Mouse (Mus musculus) fibroblast of lung, adult 2 months (primary cell): ENCODE results near the gene Pde7b.

Experiments used
- DNase-seq: peaks from one replicate; pipeline ENCODE4 v3.0.0-alpha.2; 2011; ENCODE audit warnings: low read depth

Gene Pde7b

GRCm38 (mm10) chr10:20654187-20654586 lies 70.7 kb downstream of the Pde7b start:
- DNase-seq, result no peak

DNA sequence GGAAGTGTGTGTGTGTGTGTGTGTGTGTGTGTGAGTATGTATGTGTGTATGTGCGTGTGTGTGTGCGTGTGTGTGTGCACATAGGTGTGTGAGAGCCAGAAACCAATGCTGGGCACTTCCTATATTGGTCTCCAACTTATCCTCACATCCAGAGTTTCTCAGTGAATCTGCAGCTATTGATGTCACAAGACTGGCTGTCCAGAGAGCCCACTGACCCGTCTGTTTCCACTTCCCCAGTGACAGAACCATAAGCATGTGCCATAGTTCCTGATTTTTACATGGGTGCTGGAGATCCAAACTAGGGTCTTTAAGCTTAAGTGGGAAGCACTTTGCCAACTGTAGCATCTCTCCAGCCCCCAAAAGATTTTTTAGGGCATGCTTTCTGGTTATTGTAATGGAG lies 71.6 kb downstream of the Pde7b start:
- DNase-seq, result no peak

- no peak for DNase-seq
Observed at GRCm38 (mm10) chr10:20636381-20636780, 88.5 kb downstream of the Pde7b start.

- no peak for DNase-seq
Observed at GRCm38 (mm10) chr10:20633085-20633415, 91.8 kb downstream of the Pde7b start.

GRCm38 (mm10) chr10:20632256-20633084 lies 92.4 kb downstream of the Pde7b start:
- DNase-seq, result peak; percentile 83

- DNase-seq, result peak; percentile 57
Observed at GRCm38 (mm10) chr10:20630122-20630521, 94.8 kb downstream of the Pde7b start.

- no peak for DNase-seq
Observed at GRCm38 (mm10) chr10:20625702-20626375, 99.0 kb downstream of the Pde7b start.

DNA sequence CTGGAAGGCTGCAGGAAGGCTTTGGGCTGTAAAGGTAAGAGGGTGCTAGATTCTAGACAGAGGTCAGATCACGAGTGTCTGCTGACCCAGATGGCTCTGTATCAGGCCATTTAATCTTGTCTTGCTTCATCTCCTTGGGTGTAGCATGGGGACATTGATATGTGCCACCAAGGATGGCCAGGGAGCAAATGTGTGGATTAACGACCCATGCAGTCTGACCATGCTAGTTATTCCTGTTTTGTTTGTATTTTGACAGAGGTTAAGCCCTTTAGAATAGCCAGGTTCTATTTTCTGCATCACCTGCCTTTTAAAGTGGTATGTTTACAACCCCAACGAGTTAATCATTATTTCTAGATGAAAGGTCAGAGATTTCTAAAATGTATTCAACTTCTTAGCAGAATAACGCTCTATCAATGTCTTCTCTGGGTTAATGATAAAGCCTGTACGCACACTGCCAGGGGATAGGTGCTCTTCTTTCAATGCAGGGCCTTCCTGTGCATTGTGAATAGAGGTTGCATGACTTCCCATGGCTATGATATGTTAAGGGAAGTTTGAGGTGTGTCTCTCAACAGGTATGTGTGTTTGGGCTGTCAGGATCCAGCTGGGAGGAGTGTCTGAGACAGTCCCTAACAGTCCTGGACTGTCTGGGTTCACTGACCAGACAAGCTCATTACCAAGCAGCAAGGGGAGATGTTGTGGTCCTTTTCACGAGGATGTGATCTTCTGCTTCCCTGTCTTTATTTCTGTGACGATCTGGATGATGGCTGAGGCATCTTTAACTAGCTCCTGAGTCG lies 103.0 kb downstream of the Pde7b start:
- no peak for DNase-seq

DNA sequence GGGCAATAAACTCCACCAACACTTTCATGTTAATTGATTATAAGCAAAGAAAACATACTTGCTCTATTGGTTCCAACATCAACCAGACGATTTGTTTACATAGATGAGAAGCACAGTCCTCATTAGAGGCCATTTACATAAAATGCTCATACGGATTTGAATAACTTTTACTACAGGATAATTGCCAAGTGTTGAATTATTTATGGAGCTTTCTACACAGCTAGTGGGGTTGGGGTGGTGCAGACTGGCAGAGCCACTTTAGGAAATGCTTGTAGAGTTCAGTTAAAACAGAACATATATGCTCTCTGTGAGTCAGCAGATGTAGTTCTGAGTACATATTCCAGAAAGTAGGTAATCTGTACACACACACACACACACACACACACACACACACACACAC lies 118.9 kb downstream of the Pde7b start:
- no peak for DNase-seq

DNA sequence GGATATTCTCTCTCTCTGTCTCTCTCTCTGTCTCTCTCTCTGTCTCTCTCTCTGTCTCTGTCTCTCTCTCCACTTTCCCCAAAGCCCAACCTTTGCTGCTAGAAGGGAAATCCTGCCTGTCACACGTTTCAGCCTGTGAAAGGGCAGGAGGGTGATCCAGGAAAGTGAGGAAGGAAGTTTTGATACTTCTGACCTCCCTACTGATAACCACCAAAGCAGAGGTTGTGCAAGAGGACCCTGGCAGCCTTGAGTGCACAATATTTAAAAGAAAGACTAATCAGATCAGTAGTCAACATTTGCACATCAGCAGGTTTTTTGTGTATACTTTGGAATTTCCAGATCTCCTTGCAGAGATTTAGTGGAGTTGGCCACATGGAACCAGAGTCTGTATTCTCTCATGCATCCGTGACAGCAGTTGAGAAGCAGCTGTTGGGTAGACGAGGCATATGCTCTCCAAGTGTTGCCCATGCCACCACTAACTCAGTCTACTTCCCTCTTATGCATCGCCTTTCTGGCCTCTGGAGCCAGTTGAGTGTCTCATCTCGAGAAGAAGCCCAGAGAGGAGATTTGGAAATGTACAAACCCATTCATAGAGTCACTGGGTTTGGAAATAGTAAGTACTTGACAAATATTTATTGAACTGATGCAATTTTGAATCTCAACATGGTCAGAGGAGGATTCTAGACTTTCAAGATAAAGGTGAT lies 129.6 kb downstream of the Pde7b start:
- DNase-seq, result no peak

GRCm38 (mm10) chr10:20594015-20594414 lies 130.9 kb downstream of the Pde7b start:
- no peak for DNase-seq

DNA sequence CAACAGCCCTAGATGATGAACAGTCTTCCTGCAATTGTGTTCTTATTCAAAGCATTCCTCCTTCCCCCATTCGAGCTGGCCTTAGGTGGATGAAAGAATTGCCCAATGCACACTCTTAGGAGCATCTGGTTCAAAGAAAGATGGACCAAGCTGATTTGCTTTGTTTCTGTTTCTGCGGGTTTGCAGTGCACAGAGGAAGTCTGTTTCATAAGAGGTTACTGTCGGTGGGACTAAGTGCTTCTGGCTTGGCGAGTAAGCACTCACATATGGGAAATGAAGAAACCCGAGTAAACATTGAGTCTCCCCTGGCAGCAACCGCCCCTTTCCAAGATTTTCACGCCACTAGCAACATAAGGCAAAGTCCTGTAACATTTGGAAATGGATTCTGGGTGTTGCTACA lies 134.8 kb downstream of the Pde7b start:
- DNase-seq, result peak; percentile 39

DNA sequence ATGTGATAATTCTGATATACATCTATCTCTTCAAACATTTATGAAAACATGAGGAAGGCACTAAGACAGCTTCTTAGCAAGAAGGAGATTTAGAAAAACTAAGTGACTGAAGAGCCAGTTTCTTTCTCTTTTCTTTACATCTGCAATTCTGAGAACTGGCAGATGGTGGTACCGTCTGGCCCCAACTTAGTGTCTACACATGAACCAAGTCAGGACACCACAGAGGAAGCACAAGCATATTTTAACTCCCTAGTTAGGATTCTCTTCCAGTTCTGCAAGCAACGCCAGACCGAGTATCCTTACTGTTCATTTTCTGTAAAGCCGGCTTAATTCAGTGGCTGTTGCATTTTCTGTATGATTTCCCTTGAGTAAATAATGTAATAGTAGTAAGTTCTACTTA lies 138.9 kb downstream of the Pde7b start:
- no peak for DNase-seq

DNA sequence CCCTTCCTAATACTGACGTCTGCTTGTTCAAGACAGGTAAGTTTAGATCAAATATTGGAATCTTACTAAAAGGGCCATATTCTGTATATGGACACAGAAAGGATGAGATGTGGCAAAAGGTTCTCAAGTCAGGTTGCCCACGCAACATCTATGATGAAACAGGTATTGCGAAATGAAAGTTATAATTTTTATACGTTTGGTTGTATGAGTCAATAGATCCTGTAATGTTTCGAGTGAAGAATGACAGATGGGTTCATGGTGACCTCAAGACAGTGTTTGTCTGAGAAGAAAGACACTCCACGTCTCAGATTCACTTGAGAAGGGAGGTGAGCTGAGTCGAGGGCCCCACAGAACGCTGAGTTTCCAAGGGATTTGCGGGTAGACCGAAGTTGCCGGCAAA lies 149.9 kb downstream of the Pde7b start:
- no peak for DNase-seq

GRCm38 (mm10) chr10:20574414-20574813 lies 150.5 kb downstream of the Pde7b start:
- no peak for DNase-seq

- DNase-seq, result no peak
Observed at GRCm38 (mm10) chr10:20571521-20571920, 153.4 kb downstream of the Pde7b start.

- DNase-seq, result no peak
Observed at GRCm38 (mm10) chr10:20568630-20569029, 156.2 kb downstream of the Pde7b start.

DNA sequence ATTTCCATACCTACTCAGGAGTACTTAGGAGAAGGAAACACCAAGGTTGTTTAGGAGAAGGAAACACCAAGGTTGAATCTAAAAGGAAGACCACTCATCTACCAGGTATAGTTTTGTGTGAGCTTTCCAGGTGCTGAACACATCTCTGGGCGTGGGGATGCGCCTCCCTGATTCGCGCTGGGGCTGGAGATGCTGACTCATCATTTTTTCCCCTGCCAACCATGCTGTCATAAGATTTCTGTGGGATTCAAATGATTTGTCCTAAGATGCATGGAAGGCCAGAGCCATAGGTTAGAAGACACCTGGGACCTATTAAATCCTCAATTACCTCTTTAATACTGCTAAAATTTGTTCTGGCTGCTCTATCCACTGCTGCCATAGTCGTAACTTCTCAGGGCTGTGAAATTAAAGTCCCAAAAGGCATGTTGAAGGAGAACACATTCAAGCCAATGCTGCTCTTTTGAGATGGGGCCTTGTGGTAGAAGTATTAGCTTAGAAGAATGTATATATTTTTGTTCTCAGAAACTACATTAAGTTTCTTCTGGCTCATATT lies 157.1 kb downstream of the Pde7b start:
- DNase-seq, result no peak

DNA sequence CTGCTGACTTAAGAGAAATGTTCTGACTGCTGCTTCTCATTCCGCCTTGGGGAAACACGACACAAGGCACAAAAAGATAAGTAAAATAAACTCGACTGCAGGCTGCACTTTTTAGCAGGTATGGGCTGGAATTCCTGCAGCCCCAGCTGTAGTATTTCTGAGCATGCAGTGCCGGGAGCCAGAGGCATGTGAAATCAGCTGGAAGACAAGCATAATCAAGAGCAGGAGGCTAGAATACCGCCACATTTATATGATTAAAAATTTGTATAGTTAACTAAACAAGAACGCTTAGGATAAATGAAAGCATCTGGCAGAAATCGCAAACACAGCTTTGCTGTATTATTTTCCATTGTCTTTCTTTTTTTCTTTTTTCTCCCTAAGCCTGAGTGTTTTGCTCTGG lies 168.4 kb downstream of the Pde7b start:
- DNase-seq, result no peak

DNA sequence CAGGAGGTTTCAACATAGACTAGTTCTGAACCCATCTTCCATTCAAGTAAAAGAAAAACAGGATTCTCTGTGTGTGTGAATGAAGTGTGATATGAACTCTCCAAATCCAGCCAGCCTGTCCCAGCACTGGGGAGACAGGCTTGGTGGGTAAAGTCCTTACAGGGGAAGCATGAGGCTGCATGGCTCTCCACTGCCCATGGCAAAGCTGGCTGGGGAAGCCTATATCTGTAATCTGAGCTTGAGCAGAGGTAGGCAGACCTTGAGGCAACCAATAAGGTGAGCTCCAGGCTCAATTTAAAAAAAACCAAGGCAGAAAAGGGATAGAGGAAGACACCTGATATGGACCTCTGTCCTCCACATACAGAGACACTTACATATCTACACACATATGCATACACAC lies 173.5 kb downstream of the Pde7b start:
- DNase-seq, result no peak

GRCm38 (mm10) chr10:20550771-20551170 lies 174.1 kb downstream of the Pde7b start:
- DNase-seq, result no peak

- DNase-seq, result no peak
Observed at GRCm38 (mm10) chr10:20550161-20550560, 174.7 kb downstream of the Pde7b start.
